Comparison of ENCODE assay signal across 15 mouse cellular contexts in the genomic region with DNA sequence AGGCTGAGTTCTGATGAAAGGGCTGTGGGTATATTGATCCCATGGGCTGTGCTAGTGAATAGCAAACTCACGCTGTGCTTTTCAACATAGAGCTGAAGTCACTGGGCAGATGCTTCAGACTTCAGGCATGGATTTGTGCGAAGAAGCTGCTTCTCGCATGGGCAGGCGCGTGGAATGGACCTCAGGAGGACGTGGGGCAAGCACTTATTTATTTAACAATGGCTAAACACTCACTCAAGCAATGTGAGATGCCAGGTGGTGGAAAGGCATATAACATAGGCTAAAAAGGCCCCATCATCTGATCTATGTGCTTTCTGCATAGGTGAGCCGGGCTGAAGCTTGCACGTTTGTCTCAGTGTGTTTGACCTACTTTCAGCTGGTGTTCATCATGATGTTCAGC.
"Had no signal": no experiment of that assay in that cellular context is flagged by ENCODE, and none has a peak within 500 bp of the region (broad histone marks: within the 10 kb centered on the region; RNA-seq: fewer than 3 reads in every experiment).

No protein-coding gene starts in this region.

- H3K4me3 ChIP-seq: limb, embryonic 12.5 days; liver, embryonic 13.5 days; lung, embryonic 15.5 days; midbrain, embryonic 12.5 days; neural tube, embryonic 15.5 days; stomach, embryonic 15.5 days had no signal

- H3K27me3 ChIP-seq: limb, embryonic 12.5 days; liver, embryonic 13.5 days; lung, embryonic 15.5 days; neural tube, embryonic 15.5 days; stomach, embryonic 15.5 days had no signal

- H3K36me3 ChIP-seq: limb, embryonic 12.5 days; liver, embryonic 13.5 days; lung, embryonic 15.5 days; midbrain, embryonic 12.5 days; neural tube, embryonic 15.5 days; stomach, embryonic 15.5 days had no signal

- H3K27ac ChIP-seq: limb, embryonic 12.5 days; liver, embryonic 13.5 days; lung, embryonic 15.5 days; macrophage; midbrain, embryonic 12.5 days; neural tube, embryonic 15.5 days; stomach, embryonic 15.5 days had no signal

- H3K4me2 ChIP-seq: limb, embryonic 12.5 days; liver, embryonic 13.5 days; lung, embryonic 15.5 days; midbrain, embryonic 12.5 days; neural tube, embryonic 15.5 days; stomach, embryonic 15.5 days had no signal

- H3K9ac ChIP-seq: limb, embryonic 12.5 days; liver, embryonic 13.5 days; liver, postnatal 0 days; lung, embryonic 15.5 days; midbrain, embryonic 12.5 days; neural tube, embryonic 15.5 days; stomach, embryonic 15.5 days had no signal

- DNase-seq: kidney, adult 11 months; kidney, postnatal 25 days; liver; liver, embryonic 13.5 days; liver, postnatal 0 days; lung, postnatal 14 days; thymus, adult 2 months; thymus, postnatal 25 days had no signal

- H3K9me3 ChIP-seq: limb, embryonic 12.5 days; liver, embryonic 13.5 days; lung, embryonic 15.5 days; midbrain, embryonic 12.5 days; neural tube, embryonic 15.5 days; stomach, embryonic 15.5 days had no signal

- H3K4me1 ChIP-seq: limb, embryonic 12.5 days; liver, embryonic 13.5 days; lung, embryonic 15.5 days; midbrain, embryonic 12.5 days; stomach, embryonic 15.5 days had no signal

- ATAC-seq: liver, postnatal 0 days; midbrain, embryonic 16.5 days had no signal
